Mouse (Mus musculus) thymus, postnatal 10 days (tissue): ENCODE results near the gene Aox4.
A peak's percentile ranks its signal among the peaks of the same experiment; 100 is the strongest.

Experiments
- DNase-seq, 2 experiments: peaks; one replicate each; pipeline ENCODE4 v3.0.0; 2021; ENCODE audit warnings: low spot score in 2 of 2

Aox4 gene

GRCm38 (mm10) chr1:58210203-58210602, at the start of gene Aox4:
Gene Aox4, plus strand, starts transcription at chr1:58210397.
- no peak for DNase-seq

- no peak for DNase-seq
Measured at GRCm38 (mm10) chr1:58169893-58170292, 40.3 kb upstream of the Aox4 start.

- DNase-seq = no peak
Measured at GRCm38 (mm10) chr1:58188514-58189175, 21.6 kb upstream of the Aox4 start.

GRCm38 (mm10) chr1:58194317-58194716, 15.9 kb upstream of the Aox4 start:
- no peak for DNase-seq

- no peak for DNase-seq
Measured at GRCm38 (mm10) chr1:58194988-58195387, 15.2 kb upstream of the Aox4 start.

GRCm38 (mm10) chr1:58195541-58195940, 14.7 kb upstream of the Aox4 start:
- peak; percentile 58 to 67 for DNase-seq

- DNase-seq = no peak
Measured at GRCm38 (mm10) chr1:58197023-58197422, 13.2 kb upstream of the Aox4 start.

- DNase-seq = no peak
Measured at GRCm38 (mm10) chr1:58198386-58198785, 11.8 kb upstream of the Aox4 start.

GRCm38 (mm10) chr1:58212805-58213204, 2.6 kb downstream of the Aox4 start:
- no peak for DNase-seq

- no peak for DNase-seq
Measured at GRCm38 (mm10) chr1:58213838-58214237, 3.6 kb downstream of the Aox4 start.

GRCm38 (mm10) chr1:58215353-58215752, 5.2 kb downstream of the Aox4 start:
- DNase-seq = no peak

- DNase-seq = no peak
Measured at GRCm38 (mm10) chr1:58215956-58216532, 5.8 kb downstream of the Aox4 start.

- no peak for DNase-seq
Measured at GRCm38 (mm10) chr1:58221070-58221469, 10.9 kb downstream of the Aox4 start.

GRCm38 (mm10) chr1:58221879-58222278, 11.7 kb downstream of the Aox4 start:
- no peak for DNase-seq

- no peak for DNase-seq
Measured at GRCm38 (mm10) chr1:58228086-58228485, 17.9 kb downstream of the Aox4 start.

- DNase-seq = no peak
Measured at GRCm38 (mm10) chr1:58228916-58229315, 18.7 kb downstream of the Aox4 start.

GRCm38 (mm10) chr1:58229774-58230173, 19.6 kb downstream of the Aox4 start:
- DNase-seq = no peak

GRCm38 (mm10) chr1:58230542-58230941, 20.3 kb downstream of the Aox4 start:
- DNase-seq = no peak

- DNase-seq = no peak
Measured at GRCm38 (mm10) chr1:58235405-58235804, 25.2 kb downstream of the Aox4 start.

- no peak for DNase-seq
Measured at GRCm38 (mm10) chr1:58237527-58238299, 27.5 kb downstream of the Aox4 start.

GRCm38 (mm10) chr1:58238440-58238839, 28.2 kb downstream of the Aox4 start:
- DNase-seq = no peak

GRCm38 (mm10) chr1:58238961-58239360, 28.8 kb downstream of the Aox4 start:
- no peak for DNase-seq

- no peak for DNase-seq
Measured at GRCm38 (mm10) chr1:58240347-58240746, 30.1 kb downstream of the Aox4 start.
